Mouse (Mus musculus): ENCODE data around the gene Gm7971.
"Not testable (repeated sequence)": the region's sequence is repeated elsewhere in the genome, so short reads cannot be mapped to it uniquely, and the experiment has no call there.

The Gm7971 gene

GRCm38 (mm10) chr5:95594775-95595174, at the start of gene Gm7971:
Gene Gm7971 (minus strand): TSS chr5:95594875.
- DNase-seq: not testable (repeated sequence)
